Mouse (Mus musculus): ENCODE results near the gene Tppp3. TPM values are rescaled to one million over a fixed set of nuclear protein-coding genes. Genes with fewer than 3 reads are reported as not detected.

Gene Tppp3
- polyA plus RNA-seq (2016; fragmentation: Nextera tagmentation; extraction: Ambion mirVana) = 25.5 and 28.4 TPM in 2 replicates

DNA sequence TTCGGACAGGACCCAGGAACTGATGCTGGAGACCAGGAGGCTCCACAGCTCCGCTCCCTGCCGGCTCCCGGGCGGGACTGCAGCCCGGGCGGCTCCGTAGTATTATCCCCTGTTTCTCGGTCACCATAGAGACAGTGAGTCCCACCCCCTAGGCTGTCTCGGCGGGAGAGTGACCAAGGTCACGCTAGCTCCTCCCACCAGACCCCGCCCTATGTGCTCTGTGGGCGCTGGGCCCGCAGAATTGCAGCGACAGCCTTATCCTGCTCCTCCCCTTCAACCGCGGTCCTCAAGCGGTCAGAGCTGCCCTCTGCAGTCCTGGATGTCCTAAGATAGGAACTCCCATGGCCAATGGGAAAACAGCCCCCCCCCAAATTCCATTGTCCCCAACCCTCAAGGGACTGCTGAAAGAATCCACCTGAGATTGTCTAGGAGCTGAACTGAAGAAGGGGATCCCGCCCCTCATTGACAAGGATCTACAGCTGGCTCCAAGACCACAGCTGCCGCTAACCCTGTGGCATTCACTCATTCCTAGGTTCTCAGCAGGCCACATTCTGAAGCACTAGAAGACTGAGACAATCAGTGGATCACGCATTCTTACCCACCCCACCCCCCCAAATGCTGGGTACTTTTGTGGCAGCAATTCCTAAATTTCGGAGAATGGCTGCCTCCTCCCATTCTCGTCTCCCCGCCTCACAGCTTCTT is at the start of gene Tppp3:
Tppp3 (minus strand) TSS at position 213 of the 702 bp plus-strand sequence.
- 3% methylated on average over 25 of the region's 25 CpGs for whole genome bisulfite sequencing
- peaks cover 56% of the 10 kb centered on the region for H3K27me3 ChIP-seq (ENCODE audit: insufficient read depth, poor library complexity, severe bottlenecking)

DNA sequence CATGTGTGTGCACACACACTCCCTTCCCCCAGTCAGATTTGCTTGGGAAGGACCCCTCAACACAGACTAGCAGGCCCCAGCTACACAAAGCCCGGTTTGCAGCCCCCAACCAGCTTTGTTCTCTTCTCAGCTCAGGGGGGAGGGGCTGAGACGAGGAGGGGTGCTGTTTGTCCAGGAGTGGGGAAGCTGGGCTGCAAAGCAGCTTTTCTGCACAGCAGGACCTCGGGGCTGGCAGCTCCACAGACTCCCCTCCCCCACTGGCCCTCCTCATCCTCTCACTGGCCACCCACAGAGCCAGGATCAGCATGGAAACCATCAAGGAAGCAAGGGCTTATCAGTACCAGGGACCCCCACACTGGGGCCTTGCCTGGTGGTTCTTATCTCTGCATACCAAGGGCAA is 49.7 kb upstream of the Tppp3 start:
- Histone ChIP-seq H3K36me3 (peaks cover 30% of the 10 kb centered on the region), H3K27me3 (ENCODE audit: insufficient read depth, poor library complexity, severe bottlenecking) (peaks cover 33% of the 10 kb centered on the region), H3K27ac (peak overlapping the region; percentile 92), H3K4me3 (peak overlapping the region; percentile 79), H3K9me3 (no peaks in the 10 kb centered on the region), H3K4me1 (peaks cover 74% of the 10 kb centered on the region)
- DNase-seq (ENCODE audit: low spot score) = no peak
- 1% methylated on average over 3 of the region's 3 CpGs for WGBS

More for the DNA sequence above, at the start of gene Tppp3:
- Histone ChIP-seq H3K36me3 (0 out of 2 replicates have a peak, but pooled peaks cover 12% of the 10 kb centered on the region), H3K4me3 (peak within 1 kb of the TSS; percentile 47), H3K4me1 (peaks cover 61% of the 10 kb centered on the region), H3K27ac (peak within 1 kb of the TSS; percentile 43), H3K9me3 (no peaks in the 10 kb centered on the region)
- peak; percentile 98 for DNase-seq (ENCODE audit: low spot score)

DNA sequence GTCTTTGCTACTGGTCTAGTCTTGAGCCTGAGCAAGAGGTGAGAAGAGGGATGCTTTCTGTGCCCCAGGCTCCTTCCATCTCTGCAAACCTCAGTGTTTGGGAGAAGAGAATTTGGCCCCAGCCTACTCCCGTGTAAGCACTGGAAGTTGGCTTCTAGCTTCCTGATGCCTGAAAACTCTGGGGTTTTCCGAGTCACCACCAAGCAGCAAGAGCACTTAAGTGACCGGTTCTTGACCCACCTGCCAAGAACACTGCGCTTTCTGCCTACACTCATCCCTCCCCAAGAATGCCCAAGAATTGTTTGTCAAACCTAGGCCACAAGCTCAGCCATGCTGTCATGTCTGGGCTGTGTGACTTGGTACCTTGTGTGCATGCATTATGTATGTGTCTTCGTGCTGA is 49.2 kb upstream of the Tppp3 start:
- H3K9me3 ChIP-seq = no peaks in the 10 kb centered on the region
- peak overlapping the region; percentile 79 for H3K4me3 ChIP-seq
- DNase-seq (ENCODE audit: low spot score) = no peak
- peaks cover 34% of the 10 kb centered on the region for H3K27me3 ChIP-seq (ENCODE audit: insufficient read depth, poor library complexity, severe bottlenecking)
- H3K27ac ChIP-seq = peak overlapping the region; percentile 92
- H3K36me3 ChIP-seq = peaks cover 26% of the 10 kb centered on the region
- WGBS = 28% methylated on average over 5 of the region's 5 CpGs
- peaks cover 75% of the 10 kb centered on the region for H3K4me1 ChIP-seq

DNA sequence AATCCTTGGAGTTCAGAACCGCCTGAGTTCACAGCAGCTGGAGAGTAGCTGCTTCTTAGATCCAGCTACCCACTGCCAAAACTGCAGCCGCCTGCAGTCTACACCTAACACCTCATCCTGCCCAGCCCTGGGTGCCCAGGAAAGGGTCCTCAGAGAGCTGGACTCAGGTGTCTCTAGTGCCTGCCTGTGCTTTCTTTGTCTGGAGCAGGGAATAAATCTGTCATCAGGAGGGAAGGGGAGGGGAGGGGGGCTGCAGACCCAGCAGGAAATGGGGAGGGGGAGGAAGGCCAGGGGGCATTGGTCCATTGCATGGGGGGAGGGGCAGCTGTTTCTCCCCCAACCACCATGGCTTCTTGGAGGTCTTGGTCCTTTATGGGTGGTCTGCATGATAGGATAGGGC is 48.3 kb upstream of the Tppp3 start:
- H3K4me1 ChIP-seq = peaks cover 78% of the 10 kb centered on the region
- peak overlapping the region; percentile 79 for H3K4me3 ChIP-seq
- WGBS = 2% methylated on average over 2 of the region's 2 CpGs
- H3K27me3 ChIP-seq (ENCODE audit: insufficient read depth, poor library complexity, severe bottlenecking) = peaks cover 41% of the 10 kb centered on the region
- H3K9me3 ChIP-seq = no peaks in the 10 kb centered on the region
- no peak for DNase-seq (ENCODE audit: low spot score)
- H3K36me3 ChIP-seq = peaks cover 18% of the 10 kb centered on the region
- peak overlapping the region; percentile 92 for H3K27ac ChIP-seq

DNA sequence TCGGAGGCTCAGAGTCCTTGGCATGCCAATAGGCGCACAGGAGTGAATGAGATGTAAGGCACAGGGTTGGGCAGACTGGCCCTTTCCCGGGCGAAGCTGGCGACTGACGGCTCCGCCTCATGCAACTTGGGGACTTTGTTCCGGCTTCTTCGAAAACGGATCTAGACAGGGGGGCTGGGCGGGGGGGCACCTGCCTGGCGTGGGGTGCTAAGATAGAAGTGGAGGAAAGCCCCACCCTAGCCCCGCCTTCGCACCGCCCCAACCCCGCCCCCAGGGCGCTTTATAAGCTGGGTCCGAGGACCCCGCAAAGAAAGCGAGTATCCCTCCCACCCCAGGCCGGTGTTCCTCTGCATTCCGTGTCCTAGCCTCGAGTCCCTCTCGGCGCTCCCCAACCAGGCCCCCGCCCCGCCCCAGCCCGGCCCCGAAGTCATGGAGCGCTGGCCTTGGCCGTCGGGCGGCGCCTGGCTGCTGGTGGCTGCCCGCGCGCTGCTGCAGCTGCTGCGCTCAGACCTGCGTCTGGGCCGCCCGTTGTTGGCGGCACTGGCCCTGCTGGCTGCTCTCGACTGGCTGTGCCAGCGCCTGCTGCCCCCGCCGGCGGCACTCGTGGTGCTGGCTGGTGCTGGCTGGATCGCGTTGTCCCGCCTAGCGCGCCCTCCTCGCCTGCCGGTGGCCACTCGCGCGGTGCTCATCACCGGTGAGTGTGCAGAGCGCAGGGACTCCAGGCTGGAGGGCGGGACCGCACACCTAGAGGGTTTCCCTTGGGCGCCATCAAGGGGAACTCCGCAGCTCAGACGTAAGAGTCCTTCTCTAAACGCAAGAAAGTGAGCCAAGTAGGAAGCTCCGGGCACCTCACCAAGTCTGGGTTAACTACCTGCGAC is 47.3 kb upstream of the Tppp3 start, which contains the start of gene Hsd11b2:
Hsd11b2 (plus strand) TSS at position 320 of the 878 bp plus-strand sequence.
- DNase-seq (ENCODE audit: low spot score) = no peak
- Histone ChIP-seq H3K4me3 (peak within 1 kb of the TSS; percentile 79), H3K27ac (peak within 1 kb of the TSS; percentile 92), H3K9me3 (no peaks in the 10 kb centered on the region), H3K4me1 (peaks cover 78% of the 10 kb centered on the region), H3K27me3 (ENCODE audit: insufficient read depth, poor library complexity, severe bottlenecking) (peaks cover 41% of the 10 kb centered on the region), H3K36me3 (peaks cover 9% of the 10 kb centered on the region)
- WGBS = under 1% methylated on average over 67 of the region's 68 CpGs

DNA sequence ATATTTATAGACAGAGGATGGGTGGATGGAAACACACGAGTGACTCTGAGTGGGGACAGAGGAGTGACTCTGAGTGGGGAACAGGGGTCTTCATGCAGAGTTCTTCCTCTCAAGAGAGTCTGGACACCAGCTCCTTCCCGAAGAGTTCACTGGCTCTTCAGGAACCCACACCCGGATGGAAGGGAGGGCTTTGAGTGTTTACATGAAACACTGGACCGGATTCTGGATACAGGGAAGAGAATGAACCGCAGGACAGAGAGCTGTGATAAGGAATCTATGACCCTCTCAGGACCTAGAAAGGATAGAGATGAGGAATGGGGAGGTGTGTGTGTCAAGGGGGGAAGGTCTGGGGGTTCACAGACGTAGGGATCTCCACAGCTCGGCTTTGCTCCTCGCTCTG is 46.0 kb upstream of the Tppp3 start:
- no peaks in the 10 kb centered on the region for H3K36me3 ChIP-seq
- WGBS = 31% methylated on average over 8 of the region's 8 CpGs
- DNase-seq (ENCODE audit: low spot score) = no peak
- H3K9me3 ChIP-seq = no peaks in the 10 kb centered on the region
- H3K27me3 ChIP-seq (ENCODE audit: insufficient read depth, poor library complexity, severe bottlenecking) = peaks cover 41% of the 10 kb centered on the region
- H3K4me3 ChIP-seq = peak overlapping the region; percentile 25; the same call in 1 of the 2 replicates
- H3K4me1 ChIP-seq = peaks cover 64% of the 10 kb centered on the region
- H3K27ac ChIP-seq = 0 out of 2 replicates have a peak overlapping the region, but pooled peaks have one; percentile 92

DNA sequence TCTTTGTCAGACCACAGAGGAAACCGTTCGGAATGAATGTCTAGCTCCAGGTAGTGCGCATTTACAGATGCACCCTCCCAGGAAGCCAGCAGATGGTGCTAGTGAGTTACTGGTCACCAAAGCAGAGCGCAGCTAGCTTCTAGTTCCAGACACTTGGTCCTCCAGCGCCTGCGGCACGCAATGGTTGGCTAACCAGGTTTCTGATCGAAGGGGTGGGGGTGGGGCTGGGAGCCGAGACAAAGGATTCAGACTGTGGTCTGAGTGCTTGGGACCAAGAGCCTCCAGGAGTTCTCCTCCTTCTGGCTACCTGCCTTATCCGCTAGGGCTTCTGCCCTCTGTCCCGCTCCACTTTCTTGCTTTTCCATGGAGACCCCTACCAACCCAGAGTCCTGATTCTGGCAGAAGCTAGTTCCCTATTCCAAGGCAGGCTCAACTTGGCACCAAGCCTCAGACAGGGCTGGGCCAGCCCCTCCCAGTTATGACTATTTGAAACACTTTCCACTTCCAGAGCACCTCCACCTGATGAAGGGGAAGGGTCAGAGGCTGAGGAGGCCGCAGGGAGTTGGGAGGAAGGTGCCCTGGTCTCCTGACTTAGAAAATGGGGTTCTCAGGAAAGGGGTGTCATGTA is 44.8 kb upstream of the Tppp3 start:
- H3K36me3 ChIP-seq = no peaks in the 10 kb centered on the region
- peak; percentile 90 for DNase-seq (ENCODE audit: low spot score)
- H3K9me3 ChIP-seq = no peaks in the 10 kb centered on the region
- H3K4me3 ChIP-seq = peak overlapping the region; percentile 44
- H3K4me1 ChIP-seq = peaks cover 53% of the 10 kb centered on the region
- H3K27me3 ChIP-seq (ENCODE audit: insufficient read depth, poor library complexity, severe bottlenecking) = peaks cover 41% of the 10 kb centered on the region
- H3K27ac ChIP-seq = peak overlapping the region; percentile 37; the same call in 1 of the 2 replicates
- WGBS = 9% methylated on average over 12 of the region's 12 CpGs

DNA sequence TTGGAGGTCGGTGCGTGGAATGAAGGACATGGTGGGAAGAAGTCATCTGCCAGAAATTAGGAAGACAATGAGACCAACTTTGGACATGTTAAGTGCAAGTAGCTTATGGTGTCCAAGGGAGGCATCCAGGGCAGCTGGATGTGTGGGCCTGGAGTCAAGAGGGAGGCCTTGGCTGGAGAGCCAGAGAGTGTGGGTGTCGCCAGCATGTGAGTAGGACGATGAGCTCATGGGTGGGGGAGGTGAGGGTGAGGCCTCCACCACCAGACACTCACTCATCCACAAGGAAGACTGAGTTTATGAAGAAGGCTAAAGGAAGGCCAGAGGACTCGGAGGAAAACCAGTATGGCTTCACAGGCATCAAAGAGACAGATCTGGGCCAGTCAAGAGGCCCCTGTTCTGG is 43.3 kb upstream of the Tppp3 start:
- no peak for DNase-seq (ENCODE audit: low spot score)
- H3K4me1 ChIP-seq = peaks cover 48% of the 10 kb centered on the region
- no peak overlapping the region for H3K4me3 ChIP-seq
- no peaks in the 10 kb centered on the region for H3K9me3 ChIP-seq
- peaks cover 36% of the 10 kb centered on the region for H3K27me3 ChIP-seq (ENCODE audit: insufficient read depth, poor library complexity, severe bottlenecking)
- 66% methylated on average over 5 of the region's 5 CpGs for WGBS
- H3K27ac ChIP-seq = no peak overlapping the region
- no peaks in the 10 kb centered on the region for H3K36me3 ChIP-seq

DNA sequence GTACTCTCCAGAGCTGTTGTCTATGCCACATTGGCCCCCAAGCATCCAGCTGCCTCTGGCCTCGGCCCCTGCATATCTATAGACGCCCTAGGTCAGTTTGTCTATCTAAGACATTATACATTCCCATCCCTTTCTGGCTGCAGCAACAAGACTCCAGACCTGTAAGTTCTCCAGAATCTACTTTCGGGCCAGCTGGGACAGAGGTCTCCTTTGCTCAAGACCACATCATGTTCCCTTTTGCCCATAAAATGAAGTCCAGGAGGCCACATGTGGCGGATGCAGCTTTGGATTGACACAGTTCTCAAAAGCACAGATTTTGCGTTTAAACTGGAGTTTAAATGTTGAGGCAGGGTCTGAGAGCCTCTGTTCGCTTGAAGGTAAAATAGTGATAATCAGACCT is 42.9 kb upstream of the Tppp3 start:
- Histone ChIP-seq H3K4me3 (no peak overlapping the region), H3K9me3 (no peaks in the 10 kb centered on the region), H3K36me3 (no peaks in the 10 kb centered on the region), H3K4me1 (peaks cover 48% of the 10 kb centered on the region), H3K27ac (no peak overlapping the region), H3K27me3 (ENCODE audit: insufficient read depth, poor library complexity, severe bottlenecking) (peaks cover 31% of the 10 kb centered on the region)
- 80% methylated on average over 6 of the region's 6 CpGs for WGBS
- no peak for DNase-seq (ENCODE audit: low spot score)

DNA sequence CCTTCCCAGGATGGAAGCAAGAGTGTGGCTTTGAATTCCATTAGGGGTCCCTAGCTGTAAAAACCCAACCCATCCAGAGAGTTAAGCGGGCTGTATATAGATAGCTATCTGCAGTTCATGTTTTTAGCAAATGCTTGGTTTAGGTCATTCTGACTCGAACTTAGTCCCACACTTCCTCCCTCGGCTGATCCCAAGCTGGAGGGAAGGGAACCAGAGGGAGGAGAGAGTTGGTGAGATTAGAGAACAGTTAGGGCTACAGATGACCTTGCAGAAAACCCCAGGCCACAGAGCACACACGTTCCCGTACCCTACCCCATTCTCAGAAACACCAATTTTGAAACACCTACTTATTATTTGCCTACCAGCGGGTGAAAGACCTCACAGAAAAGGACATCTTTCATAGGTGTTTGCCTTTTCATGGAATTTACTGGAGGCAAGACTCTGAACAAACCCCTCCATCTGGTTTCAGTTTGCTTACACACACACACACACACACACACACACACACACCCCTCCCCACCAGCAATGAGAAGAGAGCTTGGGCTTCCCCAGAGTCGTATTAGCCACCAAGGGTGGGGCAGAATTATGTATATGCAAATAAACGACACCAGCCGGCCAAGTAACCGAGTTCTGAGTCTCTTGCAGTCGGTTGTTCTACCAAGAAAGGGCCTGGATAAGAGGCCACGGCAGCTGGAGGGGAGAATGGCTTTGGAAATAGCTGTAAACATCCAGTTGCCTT is 38.8 kb upstream of the Tppp3 start:
- peaks cover 28% of the 10 kb centered on the region for H3K4me1 ChIP-seq
- H3K36me3 ChIP-seq = no peaks in the 10 kb centered on the region
- WGBS = 42% methylated on average over 12 of the region's 12 CpGs
- H3K27ac ChIP-seq = no peak overlapping the region; the same call in 1 of the 2 replicates
- DNase-seq (ENCODE audit: low spot score) = no peak
- H3K27me3 ChIP-seq (ENCODE audit: insufficient read depth, poor library complexity, severe bottlenecking) = peaks cover 5% of the 10 kb centered on the region; the same call in 1 of the 2 replicates
- no peak overlapping the region for H3K4me3 ChIP-seq
- no peaks in the 10 kb centered on the region for H3K9me3 ChIP-seq

DNA sequence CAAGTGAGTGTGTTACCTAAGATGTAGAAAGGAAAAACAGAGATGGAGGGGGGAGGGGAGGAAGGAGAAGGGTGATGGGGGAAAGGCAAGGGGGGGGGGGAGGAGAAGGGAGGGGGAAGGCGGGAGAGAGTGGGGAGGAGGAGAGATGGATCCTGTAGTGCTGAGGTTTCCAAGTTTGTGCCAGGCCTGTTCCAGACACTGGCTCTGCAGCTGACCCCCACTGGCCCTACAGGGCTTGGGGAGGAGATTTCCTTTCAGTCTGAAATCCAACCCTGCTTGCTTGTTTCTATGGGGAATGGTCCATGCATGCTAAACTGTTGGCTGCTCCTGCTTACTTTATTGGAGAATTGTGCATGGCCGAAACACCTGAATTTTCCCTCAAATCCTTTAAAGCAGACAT is 37.4 kb upstream of the Tppp3 start:
- no peaks in the 10 kb centered on the region for H3K27me3 ChIP-seq (ENCODE audit: insufficient read depth, poor library complexity, severe bottlenecking)
- DNase-seq (ENCODE audit: low spot score) = no peak
- no peak overlapping the region for H3K4me3 ChIP-seq
- H3K4me1 ChIP-seq = peaks cover 25% of the 10 kb centered on the region
- H3K9me3 ChIP-seq = no peaks in the 10 kb centered on the region
- 0 out of 2 replicates have a peak overlapping the region, but pooled peaks have one; percentile 0 for H3K27ac ChIP-seq
- 78% methylated on average over 1 of the region's 2 CpGs for WGBS
- no peaks in the 10 kb centered on the region for H3K36me3 ChIP-seq

DNA sequence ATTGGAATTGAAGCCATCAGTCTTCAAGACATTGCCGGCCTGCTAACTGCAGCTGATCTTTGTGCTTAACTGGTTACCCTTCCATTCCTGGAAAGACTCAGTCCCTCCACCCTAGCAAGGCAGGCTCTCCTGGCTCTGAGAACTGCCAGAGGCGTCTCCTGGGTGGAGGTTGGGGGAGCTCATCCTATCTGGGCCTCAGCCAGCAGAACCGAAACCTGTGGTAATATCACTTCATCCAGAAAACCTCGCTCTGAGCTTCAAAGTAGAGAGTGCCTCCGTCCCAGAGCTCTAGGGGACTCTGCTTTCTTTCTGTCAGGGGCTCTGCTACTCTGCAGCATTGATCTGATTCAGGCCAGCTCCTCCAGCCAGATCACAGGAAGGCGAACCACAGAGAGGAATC is 35.7 kb upstream of the Tppp3 start:
- H3K27me3 ChIP-seq (ENCODE audit: insufficient read depth, poor library complexity, severe bottlenecking) = no peaks in the 10 kb centered on the region
- no peak overlapping the region for H3K4me3 ChIP-seq
- H3K27ac ChIP-seq = no peak overlapping the region
- H3K36me3 ChIP-seq = no peaks in the 10 kb centered on the region
- no peak for DNase-seq (ENCODE audit: low spot score)
- H3K9me3 ChIP-seq = no peaks in the 10 kb centered on the region
- 53% methylated on average over 6 of the region's 6 CpGs for WGBS
- H3K4me1 ChIP-seq = peaks cover 25% of the 10 kb centered on the region

Data from heart, embryonic 10.5 days (tissue).